Mouse (Mus musculus) midbrain, embryonic 16.5 days (tissue): ENCODE data around the gene H2bfm. TPM values are rescaled to one million over a fixed set of nuclear protein-coding genes. Genes with fewer than 3 reads are reported as not detected.
"Not testable (repeated sequence)": the region's sequence is repeated elsewhere in the genome, so short reads cannot be mapped to it uniquely, and the experiment has no call there.

Experiments used
- ATAC-seq: fragments of 200-750 bp; cut with Nextera tagmentation; 2 replicates; pipeline ENCODE4 v1.8.0; 2017; ENCODE audit warnings: moderate TSS enrichment
- H3K27ac ChIP-seq: fragments of 300-500 bp; sonication (generic); 2 replicates; pipeline ENCODE4 v1.5.1; 2014; ENCODE audit warnings: mild to moderate bottlenecking, low read length, mixed read lengths
- H3K27me3 ChIP-seq: fragments of 300-500 bp; sonication (generic); 2 replicates; pipeline ENCODE4 v1.6.1; 2014; ENCODE audit warnings: low read depth, low read length, mixed read lengths; ENCODE audit not compliant: control insufficient read depth, insufficient read depth
- H3K36me3 ChIP-seq: fragments of 300-500 bp; sonication (generic); 2 replicates; pipeline ENCODE4 v1.6.1; 2014; ENCODE audit warnings: mild to moderate bottlenecking, low read length, moderate library complexity, mixed read lengths; ENCODE audit not compliant: control insufficient read depth, insufficient read depth
- H3K4me1 ChIP-seq: fragments of 300-500 bp; sonication (generic); 2 replicates; pipeline ENCODE4 v1.6.1; 2014; ENCODE audit warnings: mild to moderate bottlenecking, low read length, mixed read lengths; ENCODE audit not compliant: control insufficient read depth, insufficient read depth
- H3K4me2 ChIP-seq: fragments of 300-500 bp; sonication (generic); 2 replicates; pipeline ENCODE4 v1.6.1; 2014; ENCODE audit warnings: mild to moderate bottlenecking, low read length, mixed read lengths
- H3K4me3 ChIP-seq: fragments of 300-500 bp; sonication (generic); 2 replicates; pipeline ENCODE4 v1.5.1; 2014; ENCODE audit warnings: low read depth, mild to moderate bottlenecking, low read length, moderate library complexity, mixed read lengths
- H3K9ac ChIP-seq: fragments of 300-500 bp; sonication (generic); 2 replicates; pipeline ENCODE4 v1.6.1; 2014; ENCODE audit warnings: low read depth, low read length, mixed read lengths
- H3K9me3 ChIP-seq: fragments of 300-500 bp; sonication (generic); replicated peaks from 2 replicates; pipeline ENCODE4 v1.6.1; 2014; ENCODE audit warnings: mild to moderate bottlenecking, low read length, mixed read lengths; ENCODE audit not compliant: control insufficient read depth, poor library complexity, severe bottlenecking
- WGBS: fragments of 180-500 bp; shearing (Covaris S2); extraction: QIAGEN DNeasy Blood & Tissue Kit; methylation state at CpG from one replicate; pipeline ENCODE4 v1.1.7; 2014; 5-methylcytosine and 5-hydroxymethylcytosine counted together
- polyA plus RNA-seq: library from polyadenylated mRNA; unstranded; fragments of >200 nt; fragmentation: Nextera tagmentation; extraction: Ambion mirVana; gene quantifications from 2 replicates; pipeline ENCODE4 v1.2.1, GENCODE M21; 2015

The H2bfm gene
- polyA plus RNA-seq: not detected in 2 replicates

DNA sequence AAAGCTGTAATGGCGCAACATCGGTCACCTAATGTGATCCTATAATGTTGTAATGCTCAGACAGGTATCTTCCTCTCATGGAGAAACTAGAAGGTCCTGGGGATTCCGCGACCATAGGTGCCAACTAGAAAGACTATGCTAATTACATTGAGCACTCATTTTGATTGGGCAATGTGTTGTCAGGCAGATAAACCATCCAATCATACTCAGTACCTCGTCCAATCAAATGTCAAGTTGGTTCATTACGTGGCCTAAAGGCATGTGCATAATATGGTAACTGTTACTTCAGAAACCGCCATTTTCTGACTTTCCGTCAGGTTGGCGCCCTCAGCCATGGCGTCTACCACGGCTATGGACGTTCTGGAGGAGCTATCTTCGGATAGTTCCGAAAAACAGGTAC lies at the start of gene H2bfm:
Gene H2bfm, plus strand, starts transcription at position 295 of the 400 bp plus-strand sequence.
- H3K27ac ChIP-seq: no peak within 1 kb of the TSS
- H3K4me1 ChIP-seq: no peaks in the 10 kb centered on the region
- WGBS: 91% methylated on average over 14 of the region's 14 CpGs
- H3K4me2 ChIP-seq: no peak within 1 kb of the TSS
- no peak within 1 kb of the TSS for H3K4me3 ChIP-seq
- no peak for ATAC-seq
- no peak within 1 kb of the TSS for H3K9ac ChIP-seq
- no peaks in the 10 kb centered on the region for H3K27me3 ChIP-seq
- H3K36me3 ChIP-seq: no peaks in the 10 kb centered on the region
- peaks cover 6% of the 10 kb centered on the region; the same call in 1 of the 2 replicates for H3K9me3 ChIP-seq

DNA sequence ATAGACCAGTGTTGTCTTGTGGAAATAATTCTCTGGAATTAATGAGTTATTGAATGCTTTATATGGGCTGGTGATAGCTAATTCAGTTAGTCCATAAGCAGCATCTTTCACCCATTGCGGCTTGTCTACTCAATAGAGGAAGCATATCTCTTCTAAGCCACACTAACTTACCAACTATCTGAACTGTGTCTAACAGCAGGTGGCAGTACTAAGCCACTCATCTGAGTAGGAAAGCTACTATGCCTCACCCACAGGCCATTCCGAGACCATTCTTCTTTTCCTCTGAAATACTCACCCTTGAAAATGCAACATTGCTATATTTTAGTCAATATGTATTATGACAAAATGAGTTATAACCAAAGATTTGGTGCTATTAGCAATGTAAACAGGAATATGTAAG lies 31.4 kb upstream of the H2bfm start:
- H3K36me3 ChIP-seq: no peaks in the 10 kb centered on the region
- no peak overlapping the region for H3K9ac ChIP-seq
- 66% methylated on average over 2 of the region's 2 CpGs for WGBS
- no peak overlapping the region for H3K4me2 ChIP-seq
- H3K9me3 ChIP-seq: no peaks in the 10 kb centered on the region
- 0 out of 2 replicates have a peak, but pooled peaks have one; percentile 42 for ATAC-seq
- no peaks in the 10 kb centered on the region for H3K4me1 ChIP-seq
- H3K27me3 ChIP-seq: no peaks in the 10 kb centered on the region
- no peak overlapping the region for H3K27ac ChIP-seq
- H3K4me3 ChIP-seq: no peak overlapping the region

DNA sequence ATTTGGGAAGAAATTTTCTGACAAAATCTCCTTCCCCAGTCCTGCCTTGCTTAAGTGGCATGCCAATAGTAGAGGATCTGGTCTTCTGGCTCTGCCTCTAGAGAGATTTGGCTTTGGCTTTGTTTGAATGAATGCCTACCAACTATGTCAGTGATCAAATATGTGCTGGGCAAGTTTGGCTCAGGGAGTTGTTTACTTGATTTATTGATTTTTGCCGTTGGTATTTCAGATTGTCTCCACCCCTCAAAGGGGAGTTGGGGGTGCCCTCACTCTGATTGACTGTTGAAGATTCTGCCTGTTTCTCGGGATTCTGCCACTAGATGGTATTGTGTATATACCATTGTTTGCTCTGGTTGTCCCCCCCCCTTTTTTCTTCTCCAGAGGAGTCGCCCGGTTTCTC lies 22.8 kb upstream of the H2bfm start:
- Histone ChIP-seq H3K9ac (no peak overlapping the region), H3K4me3 (no peak overlapping the region), H3K4me1 (no peaks in the 10 kb centered on the region), H3K27me3 (no peaks in the 10 kb centered on the region), H3K4me2 (no peak overlapping the region), H3K27ac (no peak overlapping the region), H3K9me3 (no peaks in the 10 kb centered on the region), H3K36me3 (no peaks in the 10 kb centered on the region)
- 63% methylated on average over 4 of the region's 4 CpGs for WGBS
- ATAC-seq: no peak

DNA sequence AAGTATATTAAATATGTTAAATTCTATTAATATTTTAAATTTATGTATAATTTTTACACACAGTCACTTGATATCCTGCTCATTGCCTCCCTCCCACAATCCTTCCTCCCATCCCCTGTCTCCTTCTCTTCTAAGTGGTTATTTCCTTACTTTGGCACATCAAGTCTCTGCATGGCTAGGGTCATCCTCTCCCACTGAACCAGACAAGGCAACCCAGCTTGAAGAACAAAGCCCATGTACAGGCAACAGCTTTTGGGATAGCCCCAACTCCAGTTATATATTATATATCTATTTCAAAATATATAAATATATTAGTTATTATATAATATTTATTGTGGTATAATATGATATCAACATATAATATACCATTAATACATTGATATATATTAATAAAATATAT lies 1.3 kb upstream of the H2bfm start:
- no peaks in the 10 kb centered on the region for H3K4me1 ChIP-seq
- H3K36me3 ChIP-seq: no peaks in the 10 kb centered on the region
- ATAC-seq: no peak
- no peak overlapping the region for H3K27ac ChIP-seq
- H3K27me3 ChIP-seq: no peaks in the 10 kb centered on the region
- H3K9ac ChIP-seq: no peak overlapping the region
- no peak overlapping the region for H3K4me2 ChIP-seq
- no peak overlapping the region for H3K4me3 ChIP-seq
- H3K9me3 ChIP-seq: peaks cover 6% of the 10 kb centered on the region; the same call in 1 of the 2 replicates

DNA sequence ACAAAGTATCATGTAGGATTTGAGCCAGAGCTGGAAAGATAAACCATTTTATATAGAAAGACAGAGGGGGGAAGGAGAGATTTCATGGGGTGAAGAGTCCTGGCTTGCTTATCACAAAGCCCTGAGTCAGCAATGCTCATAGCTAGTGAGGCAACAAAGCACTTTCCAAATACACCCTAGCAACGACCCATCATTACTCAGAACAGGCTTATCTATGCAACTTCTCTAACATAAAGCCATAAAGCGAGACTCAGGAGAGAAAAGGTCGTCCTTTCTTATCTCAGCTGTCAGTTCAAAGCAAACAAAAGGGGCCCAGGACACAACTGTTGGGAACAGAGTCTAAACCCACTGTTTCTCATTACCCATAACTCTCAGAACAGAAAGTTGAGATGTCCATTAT lies 10.9 kb downstream of the H2bfm start:
- Histone ChIP-seq H3K9me3 (no peaks in the 10 kb centered on the region), H3K9ac (no peak overlapping the region), H3K4me1 (no peaks in the 10 kb centered on the region), H3K36me3 (no peaks in the 10 kb centered on the region), H3K27me3 (no peaks in the 10 kb centered on the region), H3K27ac (no peak overlapping the region), H3K4me3 (no peak overlapping the region), H3K4me2 (no peak overlapping the region)
- WGBS: 48% methylated on average over 3 of the region's 3 CpGs
- ATAC-seq: no peak

DNA sequence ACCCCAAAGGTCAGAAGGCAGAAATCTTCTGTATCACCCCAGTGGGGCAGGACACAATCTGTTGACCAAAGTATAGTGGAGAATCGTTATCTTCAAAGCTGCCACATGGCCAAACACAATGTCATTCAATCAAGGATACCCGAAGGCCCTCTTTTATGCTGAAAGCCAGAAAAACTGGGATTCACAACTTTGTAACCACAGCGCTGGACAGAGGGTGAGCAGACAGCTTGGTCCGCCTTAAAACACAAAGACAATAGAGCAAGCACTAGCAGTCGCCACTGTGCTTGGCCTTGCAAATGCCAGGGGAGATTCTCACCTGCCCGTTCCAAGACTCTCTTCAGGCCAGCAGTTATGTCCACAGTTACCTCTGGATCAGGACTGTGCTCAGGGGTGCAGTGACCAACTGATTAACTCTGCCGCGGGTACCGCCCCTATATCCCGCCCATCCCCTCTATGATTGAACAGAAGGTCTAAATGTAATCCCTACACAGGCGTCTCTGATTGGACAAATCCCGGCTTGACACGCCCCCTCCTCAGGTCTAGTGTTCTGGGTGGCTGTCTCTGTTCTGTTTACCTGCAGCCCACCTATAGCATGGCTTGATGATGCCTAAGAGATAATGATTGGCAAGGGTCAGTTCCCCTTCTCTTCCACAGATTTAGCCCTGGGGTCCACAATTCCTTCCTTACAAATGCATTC lies 30.6 kb downstream of the H2bfm start:
- not testable (repeated sequence) for H3K27me3 ChIP-seq, H3K36me3 ChIP-seq, H3K9me3 ChIP-seq, H3K27ac ChIP-seq, H3K4me1 ChIP-seq
- peak overlapping the region; percentile 48 for H3K4me2 ChIP-seq
- ATAC-seq: peak; percentile 100
- H3K9ac ChIP-seq: peak overlapping the region; percentile 53; the same call in 1 of the 2 replicates
- peak overlapping the region; percentile 42 for H3K4me3 ChIP-seq
- 29% methylated on average over 13 of the region's 13 CpGs for WGBS

DNA sequence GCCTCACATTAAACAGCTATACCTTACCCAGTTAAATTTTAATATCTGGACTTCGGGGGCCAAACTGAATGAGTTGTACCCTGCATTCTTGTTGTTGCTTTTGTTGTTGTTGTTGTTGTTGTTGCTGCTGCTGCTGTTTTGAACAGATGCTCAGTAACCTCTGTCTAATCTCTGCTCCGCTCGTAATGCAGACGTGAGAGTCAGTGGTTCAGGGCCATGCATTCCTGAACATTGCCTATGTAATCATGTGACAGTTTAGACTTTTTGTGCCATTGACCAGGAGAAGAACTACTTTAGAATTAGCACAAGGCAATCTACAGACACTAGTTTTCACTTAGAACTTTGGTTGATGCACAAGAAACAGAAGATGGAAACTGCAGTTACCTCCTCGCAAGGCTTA lies 31.2 kb downstream of the H2bfm start:
- H3K4me3 ChIP-seq: peak overlapping the region; percentile 25
- not testable (repeated sequence) for H3K27me3 ChIP-seq, H3K4me1 ChIP-seq, H3K36me3 ChIP-seq, H3K27ac ChIP-seq, H3K9ac ChIP-seq, H3K9me3 ChIP-seq
- 52% methylated on average over 5 of the region's 5 CpGs for WGBS
- peak; percentile 52 for ATAC-seq
- peak overlapping the region; percentile 48 for H3K4me2 ChIP-seq

DNA sequence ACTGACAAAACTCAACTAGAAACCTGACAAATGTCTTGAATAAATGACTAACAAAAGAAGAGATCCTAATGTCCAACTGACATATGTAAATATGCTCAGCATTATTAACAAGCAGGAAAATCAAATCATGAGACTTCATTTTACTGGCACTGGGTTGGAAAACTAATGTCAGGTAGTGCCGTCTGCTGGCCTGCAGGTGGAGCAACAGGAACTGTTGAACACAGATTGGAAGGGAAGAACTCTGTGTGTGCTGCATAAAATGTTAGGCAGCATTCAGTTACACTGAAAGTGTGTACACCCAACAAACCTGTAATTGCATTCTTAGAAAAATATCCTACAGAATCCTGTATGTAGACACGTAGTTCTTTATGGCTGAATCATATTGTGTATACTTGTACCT lies 32.6 kb downstream of the H2bfm start:
- WGBS: 17% methylated on average over 2 of the region's 2 CpGs

DNA sequence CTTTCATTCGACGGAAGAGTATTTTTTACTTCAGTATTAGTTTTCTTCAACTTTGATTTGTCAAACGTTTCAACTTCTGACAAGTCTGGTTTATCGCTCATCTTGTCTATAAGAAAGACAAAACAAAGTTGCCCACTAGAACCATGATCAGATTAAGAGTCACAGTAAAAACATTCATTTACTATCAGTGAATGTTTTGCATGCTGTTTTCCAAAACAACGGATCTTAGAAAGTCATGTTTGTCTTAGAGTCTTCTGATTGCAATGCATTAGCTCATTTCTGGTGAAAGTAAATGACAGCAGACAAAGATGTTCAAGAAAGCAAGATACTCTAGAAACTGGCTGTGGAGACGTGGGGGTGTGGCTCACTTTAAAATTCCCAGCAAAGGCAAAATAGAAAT lies 48.3 kb downstream of the H2bfm start, which contains the start of gene Tmsb15b2:
Gene Tmsb15b2, minus strand, starts transcription at position 101 of the 400 bp plus-strand sequence.
- H3K36me3 ChIP-seq, H3K27ac ChIP-seq, H3K4me1 ChIP-seq, H3K9me3 ChIP-seq, H3K27me3 ChIP-seq, ATAC-seq: not testable (repeated sequence)
- H3K4me3 ChIP-seq: peak within 1 kb of the TSS; percentile 46
- WGBS: 83% methylated on average over 6 of the region's 6 CpGs
- H3K9ac ChIP-seq: peak within 1 kb of the TSS; percentile 62
- H3K4me2 ChIP-seq: peak within 1 kb of the TSS; percentile 65

More for the DNA sequence above, 32.6 kb downstream of the H2bfm start:
- Histone ChIP-seq H3K27ac (no peak overlapping the region), H3K4me2 (no peak overlapping the region), H3K36me3 (no peaks in the 10 kb centered on the region), H3K9ac (no peak overlapping the region), H3K4me1 (no peaks in the 10 kb centered on the region), H3K9me3 (no peaks in the 10 kb centered on the region), H3K27me3 (no peaks in the 10 kb centered on the region), H3K4me3 (no peak overlapping the region)
- no peak for ATAC-seq
